Mouse (Mus musculus): ENCODE results near the gene Gpn3.

Gpn3 gene

DNA sequence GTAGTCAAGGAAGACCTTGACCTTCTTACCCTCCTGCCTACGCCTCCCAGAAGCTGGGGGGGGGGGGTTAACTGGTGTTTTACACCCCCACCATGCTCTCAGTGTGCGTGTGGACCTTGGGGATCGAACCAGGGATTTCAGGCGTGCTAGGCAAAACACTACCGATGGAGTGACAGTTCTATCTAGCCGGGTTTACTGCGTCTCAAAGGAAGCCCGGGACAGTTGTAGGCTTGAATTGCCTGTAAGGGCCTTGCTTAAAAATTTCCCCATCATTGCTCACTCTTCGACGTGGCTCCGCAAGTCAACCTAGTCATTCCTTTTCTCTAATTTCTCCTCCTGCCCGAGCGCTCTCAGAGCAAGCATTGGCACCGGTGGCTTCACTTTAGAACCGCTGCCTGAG, 51.4 kb downstream of the Gpn3 start:
- no peak for DNase-seq

DNA sequence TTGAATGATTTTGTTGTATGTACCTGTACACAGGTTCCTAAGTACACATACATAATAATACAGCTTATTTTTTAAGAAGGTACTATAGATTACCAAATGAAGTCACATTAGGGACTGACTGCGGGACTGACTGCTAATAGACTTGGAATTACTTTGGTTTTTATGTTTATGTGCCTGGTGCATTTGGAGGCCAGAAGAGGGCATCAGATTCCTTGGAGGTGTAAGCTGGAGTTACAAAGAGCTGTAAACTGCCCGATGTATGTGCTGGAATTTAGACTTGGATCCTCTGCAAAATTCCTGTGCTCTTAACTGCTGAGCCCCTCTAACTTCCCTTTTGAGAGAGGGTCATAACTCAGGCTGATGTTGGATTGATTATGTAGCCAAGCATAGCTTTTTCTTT, 53.9 kb downstream of the Gpn3 start:
- no peak for DNase-seq

DNA sequence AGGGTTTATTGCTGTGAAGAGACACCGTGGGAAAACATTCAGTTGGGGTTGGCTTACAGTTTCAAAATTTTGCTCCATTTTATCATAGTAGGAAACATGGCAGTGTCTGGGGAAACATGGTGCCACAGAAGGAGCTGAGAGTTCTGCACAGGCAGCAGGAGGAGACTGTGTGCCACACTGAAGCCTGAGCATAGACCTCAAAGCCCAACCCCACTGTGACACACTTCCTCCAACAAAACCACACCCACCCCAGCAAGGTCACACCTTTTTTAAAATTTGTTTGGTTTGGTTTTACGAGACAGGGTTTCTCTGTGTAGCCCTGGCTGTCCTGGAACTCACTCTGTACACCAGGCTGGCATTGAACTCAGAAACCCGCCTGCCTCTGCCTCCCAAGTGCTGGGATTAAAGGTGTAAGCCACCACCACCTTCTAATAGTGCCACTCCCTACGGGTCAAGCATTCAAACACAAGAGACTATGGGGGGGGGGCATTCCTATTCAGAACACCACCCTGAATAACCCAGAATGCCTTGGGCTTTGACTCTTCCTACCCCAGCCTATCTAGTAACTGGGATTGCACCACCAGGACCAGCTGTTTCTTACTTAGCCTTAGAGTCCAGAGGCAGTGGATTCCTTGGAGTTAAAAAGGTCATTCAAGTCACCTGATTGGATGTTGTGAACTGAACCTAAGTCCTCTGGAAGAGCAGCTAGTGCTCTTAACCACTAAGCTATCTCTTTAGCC, 58.5 kb downstream of the Gpn3 start:
- DNase-seq, result no peak

DNA sequence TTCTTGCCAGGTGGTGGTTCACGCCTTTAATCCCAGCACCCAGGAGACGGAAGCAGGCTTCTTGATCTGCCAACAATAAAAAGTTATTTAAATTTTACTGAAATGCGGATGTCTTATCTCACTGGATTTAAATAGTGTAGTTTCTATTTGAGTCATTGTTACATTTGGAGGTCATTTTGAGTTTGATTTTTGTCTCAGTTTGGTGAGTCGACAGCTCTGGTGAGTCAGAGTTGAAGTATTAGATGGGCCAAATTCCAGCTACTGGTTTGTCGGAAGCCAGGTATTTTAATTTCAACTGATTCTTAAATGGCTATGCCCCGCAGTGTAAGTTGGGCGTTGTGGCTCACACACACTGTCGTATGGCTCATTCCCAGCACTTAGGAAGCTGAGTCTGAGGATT, 59.5 kb downstream of the Gpn3 start:
- DNase-seq, result no peak
